Mouse (Mus musculus) layer of hippocampus, postnatal 36 days (tissue): ENCODE measurements around the gene Pfdn6. TPM values are rescaled to one million over a fixed set of nuclear protein-coding genes. Genes with fewer than 3 reads are reported as not detected.
"Not testable (repeated sequence)": the region's sequence is repeated elsewhere in the genome, so short reads cannot be mapped to it uniquely, and the experiment has no call there.

ENCODE experiments used
- DNase-seq, 2 experiments: peaks; one replicate each; pipeline ENCODE4 v3.0.0; 2022
- total RNA-seq, 2 experiments: library from RNA; stranded (reverse); gene quantifications; 2 replicates each; pipeline ENCODE4 v1.2.3; 2021

Gene Pfdn6
- total RNA-seq, result 10 to 100 TPM; 85.6 to 91.8 TPM

GRCm38 (mm10) chr17:33940206-33940805 is at the start of gene Pfdn6, which contains the start of gene Wdr46:
TSS of gene Pfdn6 (minus strand) at chr17:33940343.
TSS of gene Wdr46 (plus strand) at chr17:33940660.
- peak; percentile 83 to 86 for DNase-seq

- not testable (repeated sequence) for DNase-seq
Measured at GRCm38 (mm10) chr17:33982136-33982535, 42.0 kb upstream of the Pfdn6 start.

GRCm38 (mm10) chr17:33981192-33981909 is 41.2 kb upstream of the Pfdn6 start:
- peak; percentile 83 for DNase-seq

- no peak for DNase-seq
Measured at GRCm38 (mm10) chr17:33980181-33981035, 40.3 kb upstream of the Pfdn6 start.

GRCm38 (mm10) chr17:33979512-33980050 is 39.4 kb upstream of the Pfdn6 start:
- no peak for DNase-seq

- no peak for DNase-seq
Measured at GRCm38 (mm10) chr17:33978631-33979031, 38.5 kb upstream of the Pfdn6 start.

GRCm38 (mm10) chr17:33977861-33978557 is 37.9 kb upstream of the Pfdn6 start:
- DNase-seq, result no peak

- no peak for DNase-seq
Measured at GRCm38 (mm10) chr17:33973572-33973971, 33.4 kb upstream of the Pfdn6 start.

GRCm38 (mm10) chr17:33972691-33973090 is 32.5 kb upstream of the Pfdn6 start:
- DNase-seq, result no peak

- no peak for DNase-seq
Measured at GRCm38 (mm10) chr17:33969394-33969793, 29.3 kb upstream of the Pfdn6 start.

- no peak for DNase-seq
Measured at GRCm38 (mm10) chr17:33968927-33969326, 28.8 kb upstream of the Pfdn6 start.

GRCm38 (mm10) chr17:33968489-33968888 is 28.3 kb upstream of the Pfdn6 start:
- DNase-seq, result peak; percentile 67 to 68

GRCm38 (mm10) chr17:33965846-33966550 is 25.9 kb upstream of the Pfdn6 start:
- no peak for DNase-seq

- no peak for DNase-seq
Measured at GRCm38 (mm10) chr17:33965082-33965845, 25.1 kb upstream of the Pfdn6 start.

- DNase-seq, result no peak
Measured at GRCm38 (mm10) chr17:33962876-33963275, 22.7 kb upstream of the Pfdn6 start.

GRCm38 (mm10) chr17:33959948-33960347 is 19.8 kb upstream of the Pfdn6 start:
- no peak for DNase-seq

GRCm38 (mm10) chr17:33959135-33959534 is 19.0 kb upstream of the Pfdn6 start:
- DNase-seq, result no peak

- no peak for DNase-seq
Measured at GRCm38 (mm10) chr17:33958451-33958850, 18.3 kb upstream of the Pfdn6 start.

GRCm38 (mm10) chr17:33957493-33957892 is 17.4 kb upstream of the Pfdn6 start:
- no peak for DNase-seq

GRCm38 (mm10) chr17:33956336-33956735 is 16.2 kb upstream of the Pfdn6 start:
- DNase-seq, result no peak
